Mouse (Mus musculus) urinary bladder, postnatal 14 days (tissue): ENCODE results near the gene Dusp3.

Source experiments
- DNase-seq: peaks from one replicate; pipeline ENCODE4 v3.0.0; 2021; ENCODE audit warnings: low spot score

Gene Dusp3

DNA sequence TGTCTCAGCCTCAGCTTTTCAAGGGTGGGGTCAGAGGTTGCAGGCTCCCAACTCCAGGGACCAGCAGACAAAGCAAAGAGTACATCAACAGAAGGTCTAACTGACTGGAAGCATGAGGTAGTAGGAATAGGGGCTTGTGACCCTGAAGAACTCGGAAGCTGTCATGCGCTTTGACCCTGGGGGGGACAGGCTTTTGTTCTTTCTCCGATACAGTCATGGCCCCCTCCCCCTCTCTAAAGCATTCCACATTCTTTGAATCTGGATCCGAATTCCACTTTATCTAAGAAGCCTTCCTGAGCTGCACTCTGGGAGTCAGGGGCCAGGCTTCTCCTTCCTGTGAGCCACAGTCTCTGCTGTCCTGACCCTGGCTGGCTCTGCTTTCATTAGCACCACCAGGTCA is 54.8 kb downstream of the Dusp3 start:
- no peak for DNase-seq

GRCm38 (mm10) chr11:101928030-101928762 is 58.6 kb downstream of the Dusp3 start:
- peak; percentile 21 for DNase-seq

- DNase-seq, result no peak
Observed at GRCm38 (mm10) chr11:101926951-101927589, 59.7 kb downstream of the Dusp3 start.

DNA sequence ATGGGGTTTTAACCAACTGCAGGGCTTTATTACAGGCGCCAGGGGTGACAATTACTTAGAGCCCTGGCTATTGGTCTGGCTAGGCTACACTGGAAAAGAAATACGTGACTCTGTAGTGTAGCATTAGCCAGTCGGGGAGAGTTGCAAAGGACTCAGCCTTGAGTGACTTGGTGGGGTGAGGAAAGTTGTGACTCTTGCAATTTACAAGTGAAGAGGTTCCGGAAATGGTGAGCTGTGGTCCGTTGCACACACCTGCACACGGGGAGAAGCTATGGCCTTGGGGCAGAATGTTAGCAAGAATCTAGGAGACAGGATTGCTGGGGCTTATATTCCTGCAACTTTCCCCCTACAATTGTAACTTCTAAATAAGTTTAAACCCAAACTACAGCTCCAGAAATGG is 61.2 kb downstream of the Dusp3 start:
- DNase-seq, result no peak

DNA sequence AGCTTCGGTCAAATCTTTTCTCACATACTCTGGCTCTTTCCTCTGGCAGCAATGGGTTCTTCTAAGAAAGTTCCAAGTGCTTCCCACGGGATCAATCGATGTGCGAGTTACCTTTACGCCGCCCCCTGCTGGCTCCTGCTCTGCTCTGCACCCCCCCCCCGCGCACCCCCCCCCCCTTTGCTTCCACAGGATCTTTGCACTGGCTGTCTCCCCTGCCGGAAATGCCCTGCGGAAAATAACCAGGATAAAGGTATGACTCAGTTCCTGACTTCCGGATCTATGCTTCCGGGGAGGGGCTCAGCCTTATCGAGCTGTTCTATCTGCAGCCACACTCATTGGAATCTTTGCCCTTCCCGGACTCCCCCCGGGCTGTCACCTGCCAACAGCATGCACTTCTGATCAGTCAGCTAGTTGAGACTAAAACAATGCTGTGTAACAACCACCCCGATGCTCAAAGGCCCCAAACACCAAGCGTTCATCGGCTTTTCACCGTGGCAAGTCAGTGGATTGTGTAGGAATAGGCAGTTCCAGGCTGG is 62.3 kb downstream of the Dusp3 start:
- DNase-seq, result no peak

GRCm38 (mm10) chr11:101923988-101924387 is 62.8 kb downstream of the Dusp3 start:
- no peak for DNase-seq

GRCm38 (mm10) chr11:101921361-101921952 is 65.4 kb downstream of the Dusp3 start:
- DNase-seq, result no peak
